8 mouse cellular contexts compared by ENCODE assay signal in genomic region chr3:51796219-51796828, GRCm38 (mm10).
DNase-seq lines count a peak whose midpoint lies in the region; ATAC-seq lines count a peak whose summit lies in the region.

No protein-coding gene starts in this region.

- no peak overlapping the region for H3K9ac ChIP-seq in neural tube, embryonic 11.5 days (ENCODE audit: low read length)
- no peak overlapping the region for H3K9ac ChIP-seq in heart, embryonic 15.5 days
- H3K9ac ChIP-seq in kidney, embryonic 15.5 days: no peak overlapping the region
- H3K9ac ChIP-seq in lung, embryonic 15.5 days: no peak overlapping the region

- H3K36me3 ChIP-seq in neural tube, embryonic 11.5 days (ENCODE audit: control insufficient read depth, insufficient read depth, low read length): no peaks in the 10 kb centered on the region
- no peaks in the 10 kb centered on the region for H3K36me3 ChIP-seq in heart, embryonic 15.5 days
- H3K36me3 ChIP-seq in kidney, embryonic 15.5 days: no peaks in the 10 kb centered on the region
- H3K36me3 ChIP-seq in lung, embryonic 15.5 days: no peaks in the 10 kb centered on the region

- H3K4me3 ChIP-seq in neural tube, embryonic 11.5 days (ENCODE audit: low read depth, low read length): no peak overlapping the region
- H3K4me3 ChIP-seq in heart, embryonic 15.5 days: 0 out of 2 replicates have a peak overlapping the region, but pooled peaks have one; percentile 17
- H3K4me3 ChIP-seq in kidney, embryonic 15.5 days (replicated peaks): peak overlapping the region; percentile 15; the same call in 1 of the 2 replicates
- no peak overlapping the region for H3K4me3 ChIP-seq in lung, embryonic 15.5 days

- WGBS in neural tube, embryonic 11.5 days: 71% methylated on average over 12 of the region's 12 CpGs
- 62% methylated on average over 12 of the region's 12 CpGs for WGBS in heart, embryonic 15.5 days
- WGBS in kidney, embryonic 15.5 days: 59% methylated on average over 12 of the region's 12 CpGs
- WGBS in lung, embryonic 15.5 days: 62% methylated on average over 12 of the region's 12 CpGs

- H3K4me1 ChIP-seq in neural tube, embryonic 11.5 days (ENCODE audit: control insufficient read depth, insufficient read depth, low read length): peaks cover 33% of the 10 kb centered on the region
- peaks cover 17% of the 10 kb centered on the region for H3K4me1 ChIP-seq in heart, embryonic 15.5 days (replicated peaks)
- peaks cover 44% of the 10 kb centered on the region for H3K4me1 ChIP-seq in kidney, embryonic 15.5 days
- peaks cover 27% of the 10 kb centered on the region for H3K4me1 ChIP-seq in lung, embryonic 15.5 days

- H3K27me3 ChIP-seq in neural tube, embryonic 11.5 days (ENCODE audit: control insufficient read depth, insufficient read depth, low read length): no peaks in the 10 kb centered on the region
- no peaks in the 10 kb centered on the region for H3K27me3 ChIP-seq in heart, embryonic 15.5 days
- no peaks in the 10 kb centered on the region for H3K27me3 ChIP-seq in kidney, embryonic 15.5 days
- H3K27me3 ChIP-seq in lung, embryonic 15.5 days: no peaks in the 10 kb centered on the region

- H3K27ac ChIP-seq in neural tube, embryonic 11.5 days (ENCODE audit: low read depth, low read length): 0 out of 2 replicates have a peak overlapping the region, but pooled peaks have one; percentile 17
- no peak overlapping the region for H3K27ac ChIP-seq in heart, embryonic 15.5 days
- peak overlapping the region; percentile 49 for H3K27ac ChIP-seq in kidney, embryonic 15.5 days
- peak overlapping the region; percentile 32 for H3K27ac ChIP-seq in lung, embryonic 15.5 days

- ATAC-seq in neural tube, embryonic 11.5 days (ENCODE audit: insufficient read depth, low FRiP score, low TSS enrichment): no peak
- ATAC-seq in heart, embryonic 15.5 days (replicated peaks; ENCODE audit: insufficient number of reproducible peaks, insufficient read depth, low FRiP score, low read depth): 0 out of 2 replicates have a peak, but pooled peaks have one; percentile 30
- ATAC-seq in kidney, embryonic 15.5 days (replicated peaks; ENCODE audit: low FRiP score): peak; percentile 31; the same call in 1 of the 2 replicates
- peak; percentile 23; the same call in 1 of the 2 replicates for ATAC-seq in lung, embryonic 15.5 days (ENCODE audit: borderline replicate concordance, extremely low read depth, low FRiP score, low TSS enrichment)

- no peaks in the 10 kb centered on the region for H3K9me3 ChIP-seq in neural tube, embryonic 11.5 days (ENCODE audit: control insufficient read depth, low read length)
- H3K9me3 ChIP-seq in heart, embryonic 15.5 days (replicated peaks): no peaks in the 10 kb centered on the region
- no peaks in the 10 kb centered on the region for H3K9me3 ChIP-seq in kidney, embryonic 15.5 days (replicated peaks)
- no peaks in the 10 kb centered on the region for H3K9me3 ChIP-seq in lung, embryonic 15.5 days

- H3K4me2 ChIP-seq in neural tube, embryonic 11.5 days (ENCODE audit: low read depth): no peak overlapping the region; the same call in 1 of the 2 replicates
- peak overlapping the region; percentile 37 for H3K4me2 ChIP-seq in heart, embryonic 15.5 days
- peak overlapping the region; percentile 44 for H3K4me2 ChIP-seq in kidney, embryonic 15.5 days
- peak overlapping the region; percentile 22 for H3K4me2 ChIP-seq in lung, embryonic 15.5 days

- DNase-seq in neural tube, embryonic 11.5 days (ENCODE audit: low spot score): peak; percentile 55
- DNase-seq in neural tube, embryonic 10.5 days (ENCODE audit: extremely low spot score, low spot score): no peak
- peak; percentile 85 to 86 for DNase-seq in cerebellum, postnatal 36 days
- peak; percentile 37 for DNase-seq in retina, postnatal 7 days (ENCODE audit: low read depth, low spot score)
- no peak for DNase-seq in gastrocnemius, postnatal 4 days (ENCODE audit: low spot score in 2 of 2)

Comparison
In these comparisons a context has a peak if more than half of its experiments do, and no peak if none do; other contexts are left out.
1. DNase-seq: peak in neural tube, embryonic 11.5 days (single experiment), cerebellum, postnatal 36 days (2 of 2) and retina, postnatal 7 days (single experiment); none in neural tube, embryonic 10.5 days (single experiment) and gastrocnemius, postnatal 4 days (0 of 2).
2. H3K4me3 ChIP-seq: peak in heart, embryonic 15.5 days (single experiment) and kidney, embryonic 15.5 days (single experiment); none in neural tube, embryonic 11.5 days (single experiment) and lung, embryonic 15.5 days (single experiment).